Mouse (Mus musculus): ENCODE measurements around the gene Dtx3l.

GRCm38 (mm10) chr16:35913526-35913925 is 25.4 kb downstream of the Dtx3l start:
- TF ChIP-seq CTCF (IDR thresholded peaks at IDR 0.05; ENCODE audit: insufficient read depth, low read depth, low read length) (no peak), POLR2A (IDR thresholded peaks at IDR 0.05; ENCODE audit: insufficient read depth, low read depth, low read length) (no peak)
